Mouse (Mus musculus): ENCODE results near the gene Ppp3ca. TPM values are rescaled to one million over a fixed set of nuclear protein-coding genes. Genes with fewer than 3 reads are reported as not detected.

Ppp3ca gene
- 71.7 and 78.6 TPM in 2 replicates for polyA plus RNA-seq (2014; fragmentation: Nextera tagmentation; extraction: Ambion mirVana)

DNA sequence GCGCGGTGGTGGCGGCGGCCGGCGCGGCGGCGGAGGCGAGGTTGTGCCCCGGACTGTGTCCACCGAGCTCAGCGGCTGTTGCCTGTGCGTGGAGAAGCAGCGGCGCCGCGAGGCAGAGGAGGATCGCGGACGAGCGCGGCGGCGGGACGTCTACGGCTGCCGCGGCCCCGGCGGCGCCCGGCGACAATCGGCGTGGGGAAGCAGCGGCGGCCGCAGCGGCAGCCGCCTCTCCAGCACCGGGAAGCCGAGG, at the start of gene Ppp3ca:
TSS of gene Ppp3ca (plus strand) at position 15 of the 250 bp plus-strand sequence.
- ATAC-seq (ENCODE audit: low read depth) (no peak; the same call in 1 of the 2 replicates), DNase-seq (ENCODE audit: low spot score) (no peak)
- Histone ChIP-seq H3K36me3 (ENCODE audit: control insufficient read depth, insufficient read depth, low read length) (no peaks in the 10 kb centered on the region), H3K4me2 (ENCODE audit: low read depth, low read length) (peak within 1 kb of the TSS; percentile 77), H3K9ac (ENCODE audit: low read depth, low read length) (peak within 1 kb of the TSS; percentile 81), H3K27ac (replicated peaks; ENCODE audit: low read depth, low read length) (peak within 1 kb of the TSS; percentile 94), H3K4me3 (ENCODE audit: low read depth, low read length) (peak within 1 kb of the TSS; percentile 88), H3K4me1 (ENCODE audit: control insufficient read depth, insufficient read depth, low read length) (peaks cover 17% of the 10 kb centered on the region; the same call in 1 of the 2 replicates), H3K9me3 (ENCODE audit: control insufficient read depth, low read length) (no peaks in the 10 kb centered on the region), H3K27me3 (replicated peaks; ENCODE audit: control insufficient read depth, insufficient read depth, low read length) (no peaks in the 10 kb centered on the region)
- no CpG with 5 or more reads among the region's 43 CpGs for WGBS

DNA sequence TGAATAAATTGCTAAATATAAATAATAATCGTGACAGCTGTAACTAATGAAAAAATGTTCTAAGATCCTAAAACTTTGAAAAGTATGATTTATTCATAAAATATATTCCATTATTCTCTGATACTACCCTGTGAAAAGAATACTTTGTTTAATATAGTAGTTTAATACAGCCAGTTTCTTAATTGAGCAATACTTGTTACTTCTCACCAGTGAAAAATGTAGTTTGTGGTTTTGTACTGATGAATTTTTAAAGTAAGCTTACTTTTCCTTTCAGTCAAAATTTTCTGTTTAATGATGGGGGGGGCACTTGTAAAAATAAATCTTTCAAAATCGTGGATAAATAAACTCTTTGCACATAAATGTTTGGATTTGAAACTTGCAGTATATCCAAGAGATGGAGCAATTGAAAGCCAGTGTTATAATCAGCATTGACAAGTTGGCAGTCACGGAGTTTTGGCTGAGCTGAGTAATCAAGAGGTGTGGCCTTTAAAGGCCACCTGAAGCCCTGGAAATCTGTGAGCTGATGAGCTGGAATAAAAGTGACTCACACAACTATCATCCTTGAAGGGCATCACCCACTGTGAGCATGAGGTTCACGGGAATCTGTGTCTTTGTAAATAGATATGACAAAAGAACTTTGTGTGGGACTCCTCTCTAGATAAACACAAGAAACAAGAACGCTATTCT, 29.2 kb upstream of the Ppp3ca start:
- 65% methylated on average over 5 of the region's 5 CpGs for WGBS
- no peak overlapping the region for H3K4me2 ChIP-seq (ENCODE audit: low read depth, low read length)
- H3K9me3 ChIP-seq (ENCODE audit: control insufficient read depth, low read length): no peaks in the 10 kb centered on the region
- H3K27me3 ChIP-seq (replicated peaks; ENCODE audit: control insufficient read depth, insufficient read depth, low read length): no peaks in the 10 kb centered on the region
- H3K4me3 ChIP-seq (ENCODE audit: low read depth, low read length): no peak overlapping the region
- H3K9ac ChIP-seq (ENCODE audit: low read depth, low read length): no peak overlapping the region
- no peaks in the 10 kb centered on the region for H3K4me1 ChIP-seq (ENCODE audit: control insufficient read depth, insufficient read depth, low read length)
- ATAC-seq (ENCODE audit: low read depth) (no peak), DNase-seq (ENCODE audit: low spot score) (no peak)
- no peak overlapping the region for H3K27ac ChIP-seq (replicated peaks; ENCODE audit: low read depth, low read length)
- no peaks in the 10 kb centered on the region for H3K36me3 ChIP-seq (ENCODE audit: control insufficient read depth, insufficient read depth, low read length)

GRCm38 (mm10) chr3:136650966-136651365, 19.0 kb upstream of the Ppp3ca start:
- no peak for ATAC-seq (ENCODE audit: low read depth)
- no peaks in the 10 kb centered on the region for H3K36me3 ChIP-seq (ENCODE audit: control insufficient read depth, insufficient read depth, low read length)
- WGBS: 54% methylated on average over 4 of the region's 4 CpGs

GRCm38 (mm10) chr3:136651496-136651895, 18.4 kb upstream of the Ppp3ca start:
- no peaks in the 10 kb centered on the region for H3K36me3 ChIP-seq (ENCODE audit: control insufficient read depth, insufficient read depth, low read length)
- no peak overlapping the region for H3K27ac ChIP-seq (replicated peaks; ENCODE audit: low read depth, low read length)
- DNase-seq (ENCODE audit: low spot score) (no peak), ATAC-seq (ENCODE audit: low read depth) (no peak)
- no peaks in the 10 kb centered on the region for H3K9me3 ChIP-seq (ENCODE audit: control insufficient read depth, low read length)
- no peaks in the 10 kb centered on the region for H3K27me3 ChIP-seq (replicated peaks; ENCODE audit: control insufficient read depth, insufficient read depth, low read length)
- H3K9ac ChIP-seq (ENCODE audit: low read depth, low read length): no peak overlapping the region
- H3K4me2 ChIP-seq (ENCODE audit: low read depth, low read length): no peak overlapping the region
- no peaks in the 10 kb centered on the region for H3K4me1 ChIP-seq (ENCODE audit: control insufficient read depth, insufficient read depth, low read length)
- WGBS: 36% methylated on average over 6 of the region's 6 CpGs
- H3K4me3 ChIP-seq (ENCODE audit: low read depth, low read length): no peak overlapping the region

More at GRCm38 (mm10) chr3:136650966-136651365, 19.0 kb upstream of the Ppp3ca start:
- DNase-seq (ENCODE audit: low spot score): no peak
- H3K4me1 ChIP-seq (ENCODE audit: control insufficient read depth, insufficient read depth, low read length): no peaks in the 10 kb centered on the region
- no peak overlapping the region for H3K4me2 ChIP-seq (ENCODE audit: low read depth, low read length)
- no peaks in the 10 kb centered on the region for H3K27me3 ChIP-seq (replicated peaks; ENCODE audit: control insufficient read depth, insufficient read depth, low read length)
- no peak overlapping the region for H3K9ac ChIP-seq (ENCODE audit: low read depth, low read length)
- no peak overlapping the region for H3K4me3 ChIP-seq (ENCODE audit: low read depth, low read length)
- H3K9me3 ChIP-seq (ENCODE audit: control insufficient read depth, low read length): no peaks in the 10 kb centered on the region
- no peak overlapping the region for H3K27ac ChIP-seq (replicated peaks; ENCODE audit: low read depth, low read length)

- Histone ChIP-seq H3K9ac (ENCODE audit: low read depth, low read length) (no peak overlapping the region), H3K27ac (replicated peaks; ENCODE audit: low read depth, low read length) (no peak overlapping the region), H3K27me3 (replicated peaks; ENCODE audit: control insufficient read depth, insufficient read depth, low read length) (no peaks in the 10 kb centered on the region), H3K4me3 (ENCODE audit: low read depth, low read length) (no peak overlapping the region), H3K4me1 (ENCODE audit: control insufficient read depth, insufficient read depth, low read length) (no peaks in the 10 kb centered on the region), H3K4me2 (ENCODE audit: low read depth, low read length) (no peak overlapping the region), H3K36me3 (ENCODE audit: control insufficient read depth, insufficient read depth, low read length) (no peaks in the 10 kb centered on the region), H3K9me3 (ENCODE audit: control insufficient read depth, low read length) (no peaks in the 10 kb centered on the region)
- DNase-seq (ENCODE audit: low spot score) (no peak), ATAC-seq (ENCODE audit: low read depth) (no peak)
- 89% methylated on average over 3 of the region's 3 CpGs for WGBS
These were observed 13.4 kb upstream of the Ppp3ca start for GRCm38 (mm10) chr3:136656460-136657035.

GRCm38 (mm10) chr3:136658681-136659080, 11.2 kb upstream of the Ppp3ca start:
- Histone ChIP-seq H3K4me2 (ENCODE audit: low read depth, low read length) (no peak overlapping the region), H3K4me3 (ENCODE audit: low read depth, low read length) (no peak overlapping the region), H3K36me3 (ENCODE audit: control insufficient read depth, insufficient read depth, low read length) (no peaks in the 10 kb centered on the region), H3K4me1 (ENCODE audit: control insufficient read depth, insufficient read depth, low read length) (no peaks in the 10 kb centered on the region), H3K27ac (replicated peaks; ENCODE audit: low read depth, low read length) (no peak overlapping the region), H3K9ac (ENCODE audit: low read depth, low read length) (no peak overlapping the region), H3K9me3 (ENCODE audit: control insufficient read depth, low read length) (no peaks in the 10 kb centered on the region), H3K27me3 (replicated peaks; ENCODE audit: control insufficient read depth, insufficient read depth, low read length) (no peaks in the 10 kb centered on the region)
- ATAC-seq (ENCODE audit: low read depth): no peak
- no peak for DNase-seq (ENCODE audit: low spot score)
- WGBS: 87% methylated on average over 2 of the region's 2 CpGs

DNA sequence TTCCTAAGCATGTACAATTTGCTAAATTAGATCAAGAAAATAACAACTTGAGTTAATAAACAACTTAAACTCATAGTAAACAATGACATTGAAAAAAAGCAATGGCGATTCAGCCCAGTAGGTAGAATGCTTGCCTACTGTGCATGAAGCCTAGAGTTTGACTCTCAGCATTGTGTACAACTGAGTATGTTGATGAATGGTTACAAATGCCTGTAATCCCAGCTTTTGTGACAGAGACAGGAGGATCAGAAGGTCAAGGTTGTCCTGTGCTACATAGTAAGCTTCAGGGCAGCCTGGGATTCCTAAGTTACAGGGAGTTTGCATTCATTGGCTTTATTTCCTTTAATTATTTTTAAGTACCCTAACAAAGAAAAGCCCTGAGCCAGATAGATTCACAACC, 4.8 kb upstream of the Ppp3ca start:
- Histone ChIP-seq H3K9ac (ENCODE audit: low read depth, low read length) (no peak overlapping the region), H3K9me3 (ENCODE audit: control insufficient read depth, low read length) (0 out of 2 replicates have a peak, but pooled peaks cover 4% of the 10 kb centered on the region), H3K27ac (replicated peaks; ENCODE audit: low read depth, low read length) (no peak overlapping the region), H3K4me3 (ENCODE audit: low read depth, low read length) (no peak overlapping the region), H3K27me3 (replicated peaks; ENCODE audit: control insufficient read depth, insufficient read depth, low read length) (no peaks in the 10 kb centered on the region), H3K4me1 (ENCODE audit: control insufficient read depth, insufficient read depth, low read length) (peaks cover 4% of the 10 kb centered on the region; the same call in 1 of the 2 replicates), H3K4me2 (ENCODE audit: low read depth, low read length) (no peak overlapping the region), H3K36me3 (ENCODE audit: control insufficient read depth, insufficient read depth, low read length) (no peaks in the 10 kb centered on the region)
- DNase-seq (ENCODE audit: low spot score) (no peak), ATAC-seq (ENCODE audit: low read depth) (no peak)
- WGBS: 81% methylated on average over 1 of the region's 1 CpGs

GRCm38 (mm10) chr3:136668072-136668471, 1.9 kb upstream of the Ppp3ca start:
- H3K4me2 ChIP-seq (ENCODE audit: low read depth, low read length): no peak overlapping the region
- no peaks in the 10 kb centered on the region for H3K27me3 ChIP-seq (replicated peaks; ENCODE audit: control insufficient read depth, insufficient read depth, low read length)
- peaks cover 11% of the 10 kb centered on the region; the same call in 1 of the 2 replicates for H3K4me1 ChIP-seq (ENCODE audit: control insufficient read depth, insufficient read depth, low read length)
- DNase-seq (ENCODE audit: low spot score) (peak; percentile 37), ATAC-seq (ENCODE audit: low read depth) (no peak)
- H3K36me3 ChIP-seq (ENCODE audit: control insufficient read depth, insufficient read depth, low read length): no peaks in the 10 kb centered on the region
- no peak overlapping the region for H3K4me3 ChIP-seq (ENCODE audit: low read depth, low read length)
- H3K27ac ChIP-seq (replicated peaks; ENCODE audit: low read depth, low read length): no peak overlapping the region
- 0 out of 2 replicates have a peak, but pooled peaks cover 4% of the 10 kb centered on the region for H3K9me3 ChIP-seq (ENCODE audit: control insufficient read depth, low read length)
- WGBS: 53% methylated on average over 2 of the region's 2 CpGs
- H3K9ac ChIP-seq (ENCODE audit: low read depth, low read length): no peak overlapping the region

Data from embryonic facial prominence, embryonic 14.5 days (tissue).